Mouse (Mus musculus) stomach, embryonic 15.5 days (tissue): ENCODE results near the gene Mylpf. TPM values are rescaled to one million over a fixed set of nuclear protein-coding genes. Genes with fewer than 3 reads are reported as not detected.

Experiments used
- ATAC-seq: fragments of 200-750 bp; cut with Nextera tagmentation; 2 replicates; pipeline ENCODE4 v1.8.0; 2017; ENCODE audit warnings: low read depth, moderate number of reproducible peaks, moderate TSS enrichment; ENCODE audit not compliant: insufficient read depth, low FRiP score
- H3K27ac ChIP-seq: fragments of 300-500 bp; sonication (generic); 2 replicates; pipeline ENCODE4 v1.5.1; 2015; ENCODE audit warnings: mild to moderate bottlenecking, inconsistent platforms
- H3K27me3 ChIP-seq: fragments of 300-500 bp; sonication (generic); replicated peaks from 2 replicates; pipeline ENCODE4 v1.6.1; 2015; ENCODE audit warnings: inconsistent platforms
- H3K36me3 ChIP-seq: fragments of 300-500 bp; sonication (generic); 2 replicates; pipeline ENCODE4 v1.6.1; 2015; ENCODE audit warnings: inconsistent platforms
- H3K4me1 ChIP-seq: fragments of 300-500 bp; sonication (generic); 2 replicates; pipeline ENCODE4 v1.6.1; 2015; ENCODE audit warnings: inconsistent platforms
- H3K4me2 ChIP-seq: fragments of 300-500 bp; sonication (generic); 2 replicates; pipeline ENCODE4 v1.6.1; 2015; ENCODE audit warnings: mild to moderate bottlenecking, inconsistent platforms
- H3K4me3 ChIP-seq: fragments of 300-500 bp; sonication (generic); replicated peaks from 2 replicates; pipeline ENCODE4 v1.5.1; 2015; ENCODE audit warnings: inconsistent platforms
- H3K9ac ChIP-seq: fragments of 300-500 bp; sonication (generic); 2 replicates; pipeline ENCODE4 v1.6.1; 2015; ENCODE audit warnings: inconsistent platforms
- H3K9me3 ChIP-seq: fragments of 300-500 bp; sonication (generic); 2 replicates; pipeline ENCODE4 v1.6.1; 2016; ENCODE audit warnings: inconsistent platforms
- WGBS: fragments of 180-500 bp; shearing (Covaris S2); methylation state at CpG from one replicate; pipeline ENCODE4 v1.1.7; 2015; 5-methylcytosine and 5-hydroxymethylcytosine counted together
- polyA plus RNA-seq: library from polyadenylated mRNA; unstranded; fragments of >200 nt; fragmentation: Nextera tagmentation; extraction: Ambion mirVana; gene quantifications from 2 replicates; pipeline ENCODE4 v1.2.1, GENCODE M21; 2015

The Mylpf gene
- polyA plus RNA-seq, 1 experiment from 2014 or later, result 18.6 TPM

DNA sequence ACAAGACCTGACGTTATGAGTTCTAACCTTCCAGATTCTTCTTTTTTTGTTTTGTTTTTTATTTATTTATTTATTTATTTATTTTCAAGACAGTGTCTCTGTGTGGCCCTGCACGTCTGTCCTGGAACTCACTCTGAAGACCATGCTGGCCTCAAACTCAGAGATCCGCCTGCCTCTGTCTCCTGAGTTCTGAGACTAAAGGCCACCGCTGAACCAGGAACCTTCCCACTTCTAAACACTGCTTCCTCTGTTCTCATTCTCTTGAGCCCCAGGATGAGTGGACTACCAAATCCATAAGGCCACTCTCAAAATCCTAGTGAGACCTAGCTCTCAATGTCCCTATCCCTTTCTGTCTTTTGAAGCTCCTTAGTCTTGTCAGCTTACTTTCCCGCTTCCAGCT, 1.2 kb downstream of the Mylpf start:
- peak overlapping the region; percentile 73 for H3K4me2 ChIP-seq
- H3K36me3 ChIP-seq, result no peaks in the 10 kb centered on the region
- peak overlapping the region; percentile 85; the same call in 1 of the 2 replicates for H3K27ac ChIP-seq
- H3K4me3 ChIP-seq, result no peak overlapping the region
- no peak overlapping the region for H3K9ac ChIP-seq
- 76% methylated on average over 5 of the region's 5 CpGs for WGBS
- H3K27me3 ChIP-seq, result no peaks in the 10 kb centered on the region
- peaks cover 22% of the 10 kb centered on the region for H3K4me1 ChIP-seq
- no peak for ATAC-seq
- H3K9me3 ChIP-seq, result no peaks in the 10 kb centered on the region

DNA sequence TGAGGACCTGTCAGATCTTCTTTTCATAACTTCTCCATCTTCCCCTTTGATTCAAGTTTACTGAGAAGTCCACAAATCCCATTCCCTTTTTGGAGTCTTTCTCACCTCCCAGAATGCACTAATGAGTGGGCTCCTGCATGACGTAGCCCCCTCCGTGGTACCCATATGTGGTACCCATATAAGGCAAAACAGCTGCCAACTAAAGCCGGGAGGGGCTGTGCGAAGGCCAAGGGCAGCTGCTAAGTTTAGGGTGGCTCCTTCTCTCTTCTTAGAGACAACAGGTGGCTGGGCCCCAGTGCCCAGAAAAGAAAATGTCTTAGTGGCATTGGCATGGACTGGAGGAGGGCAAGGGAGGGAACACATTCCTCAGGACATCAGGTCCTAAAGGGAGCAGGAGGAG, 1.6 kb downstream of the Mylpf start:
- no peak for ATAC-seq

DNA sequence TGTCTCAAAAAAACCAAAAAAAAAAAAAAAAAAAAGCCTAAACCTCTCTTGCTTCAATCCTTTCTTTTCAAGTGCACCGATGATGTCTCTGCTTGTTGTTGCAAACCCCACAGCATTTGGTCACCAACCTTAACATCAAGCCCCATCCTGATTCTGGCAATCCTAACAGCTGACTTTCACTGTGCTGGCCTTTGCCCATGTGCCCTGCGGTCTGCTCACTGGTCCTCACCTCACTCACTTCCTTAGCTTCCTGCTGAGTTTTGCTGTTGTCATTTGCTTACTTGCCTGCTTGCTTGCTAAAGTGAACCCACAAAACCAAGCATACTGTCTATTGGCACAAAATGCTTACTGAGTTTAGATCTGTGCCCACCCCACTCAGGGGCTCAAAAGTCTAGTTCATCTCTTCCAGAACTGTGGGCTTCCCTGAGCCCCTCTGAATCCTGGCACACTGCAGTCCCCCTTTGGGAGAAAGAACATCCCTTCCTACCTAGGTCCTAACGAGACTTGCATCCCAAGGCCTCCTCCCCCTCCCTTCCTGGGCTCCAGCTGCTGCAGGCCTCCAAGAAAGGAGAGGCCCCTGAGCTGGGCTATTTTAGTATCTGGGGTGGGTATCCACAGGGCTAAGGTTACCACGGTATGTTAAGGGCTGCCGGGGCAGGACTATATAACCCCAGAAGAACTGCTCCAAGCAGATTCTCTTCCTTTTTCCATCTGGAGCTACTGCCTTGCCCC, 2.5 kb downstream of the Mylpf start:
- Histone ChIP-seq H3K4me1 (peaks cover 19% of the 10 kb centered on the region), H3K4me2 (no peak overlapping the region), H3K9me3 (no peaks in the 10 kb centered on the region), H3K36me3 (no peaks in the 10 kb centered on the region), H3K27ac (no peak overlapping the region), H3K9ac (no peak overlapping the region), H3K27me3 (no peaks in the 10 kb centered on the region), H3K4me3 (no peak overlapping the region)
- no peak for ATAC-seq
- WGBS, result 75% methylated on average over 5 of the region's 5 CpGs

More for the DNA sequence above, 1.6 kb downstream of the Mylpf start:
- no peak overlapping the region for H3K9ac ChIP-seq
- peaks cover 22% of the 10 kb centered on the region for H3K4me1 ChIP-seq
- no peak overlapping the region for H3K4me3 ChIP-seq
- no peaks in the 10 kb centered on the region for H3K27me3 ChIP-seq
- no peak overlapping the region for H3K4me2 ChIP-seq
- H3K27ac ChIP-seq, result no peak overlapping the region
- WGBS, result 89% methylated on average over 4 of the region's 4 CpGs
- no peaks in the 10 kb centered on the region for H3K36me3 ChIP-seq
- no peaks in the 10 kb centered on the region for H3K9me3 ChIP-seq

GRCm38 (mm10) chr7:127212432-127213250, 4.0 kb downstream of the Mylpf start:
- no peak overlapping the region for H3K4me2 ChIP-seq
- no peaks in the 10 kb centered on the region for H3K27me3 ChIP-seq
- no peaks in the 10 kb centered on the region for H3K36me3 ChIP-seq
- H3K9me3 ChIP-seq, result no peaks in the 10 kb centered on the region
- ATAC-seq, result no peak
- peaks cover 9% of the 10 kb centered on the region; the same call in 1 of the 2 replicates for H3K4me1 ChIP-seq
- no peak overlapping the region for H3K27ac ChIP-seq
- no peak overlapping the region for H3K4me3 ChIP-seq
- no peak overlapping the region for H3K9ac ChIP-seq
- 87% methylated on average over 12 of the region's 12 CpGs for WGBS

DNA sequence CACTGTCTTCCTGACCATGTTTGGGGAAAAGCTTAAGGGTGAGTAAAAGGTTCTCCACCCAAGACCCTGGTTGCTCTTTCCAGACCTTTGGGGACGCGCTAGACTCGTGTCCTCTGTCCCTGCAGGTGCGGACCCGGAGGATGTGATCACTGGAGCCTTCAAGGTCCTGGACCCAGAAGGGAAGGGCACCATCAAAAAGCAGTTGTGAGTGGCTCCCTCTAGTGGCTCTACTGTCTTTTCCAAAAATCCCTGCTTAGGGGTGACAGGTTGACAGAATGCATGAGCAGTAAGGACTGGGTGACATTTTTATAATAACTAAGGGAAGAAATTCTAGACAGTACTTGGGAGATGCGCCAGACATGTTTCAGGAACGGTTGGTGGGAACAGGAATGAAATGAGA, 4.8 kb downstream of the Mylpf start:
- no peaks in the 10 kb centered on the region for H3K9me3 ChIP-seq
- H3K9ac ChIP-seq, result no peak overlapping the region
- H3K36me3 ChIP-seq, result no peaks in the 10 kb centered on the region
- no peaks in the 10 kb centered on the region for H3K27me3 ChIP-seq
- H3K4me2 ChIP-seq, result no peak overlapping the region
- H3K4me3 ChIP-seq, result no peak overlapping the region
- ATAC-seq, result no peak
- 40% methylated on average over 7 of the region's 7 CpGs for WGBS
- H3K27ac ChIP-seq, result no peak overlapping the region
- peaks cover 11% of the 10 kb centered on the region; the same call in 1 of the 2 replicates for H3K4me1 ChIP-seq

DNA sequence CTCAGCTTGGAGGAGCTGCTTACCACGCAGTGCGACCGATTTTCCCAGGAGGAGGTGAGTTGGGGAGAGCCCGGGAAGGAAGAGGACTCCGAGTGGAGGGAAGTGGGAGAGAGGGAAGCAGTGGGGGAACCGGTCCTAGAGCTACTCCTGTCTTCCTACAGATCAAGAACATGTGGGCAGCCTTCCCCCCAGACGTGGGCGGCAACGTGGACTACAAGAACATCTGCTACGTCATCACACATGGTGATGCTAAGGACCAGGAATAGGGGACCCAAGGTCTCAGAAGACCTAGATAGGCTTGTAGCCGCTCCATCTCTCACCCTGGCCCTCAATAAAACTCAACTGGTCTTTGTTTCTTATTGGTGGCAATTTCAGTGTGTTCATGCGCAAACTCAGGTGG, 5.2 kb downstream of the Mylpf start:
- Histone ChIP-seq H3K27ac (no peak overlapping the region), H3K9me3 (no peaks in the 10 kb centered on the region), H3K27me3 (no peaks in the 10 kb centered on the region), H3K9ac (no peak overlapping the region), H3K4me1 (peaks cover 11% of the 10 kb centered on the region; the same call in 1 of the 2 replicates), H3K4me3 (no peak overlapping the region), H3K36me3 (no peaks in the 10 kb centered on the region), H3K4me2 (no peak overlapping the region; the same call in 1 of the 2 replicates)
- ATAC-seq, result no peak
- WGBS, result 57% methylated on average over 12 of the region's 12 CpGs

GRCm38 (mm10) chr7:127214521-127214920, 5.8 kb downstream of the Mylpf start:
- H3K27me3 ChIP-seq, result no peaks in the 10 kb centered on the region
- H3K27ac ChIP-seq, result no peak overlapping the region
- no peak overlapping the region for H3K9ac ChIP-seq
- H3K9me3 ChIP-seq, result no peaks in the 10 kb centered on the region
- H3K4me2 ChIP-seq, result peak overlapping the region; percentile 69
- peaks cover 11% of the 10 kb centered on the region; the same call in 1 of the 2 replicates for H3K4me1 ChIP-seq
- no peaks in the 10 kb centered on the region for H3K36me3 ChIP-seq
- no peak for ATAC-seq
- H3K4me3 ChIP-seq, result peak overlapping the region; percentile 35
- 44% methylated on average over 21 of the region's 21 CpGs for WGBS

- Histone ChIP-seq H3K9ac (peak overlapping the region; percentile 6; the same call in 1 of the 2 replicates), H3K27me3 (no peaks in the 10 kb centered on the region), H3K9me3 (no peaks in the 10 kb centered on the region), H3K4me2 (peak overlapping the region; percentile 69), H3K4me1 (peaks cover 9% of the 10 kb centered on the region; the same call in 1 of the 2 replicates), H3K27ac (no peak overlapping the region), H3K36me3 (no peaks in the 10 kb centered on the region), H3K4me3 (peak overlapping the region; percentile 35)
- WGBS, result 22% methylated on average over 33 of the region's 33 CpGs
- ATAC-seq, result peak; percentile 44; the same call in 1 of the 2 replicates
Observed at GRCm38 (mm10) chr7:127214981-127215871, 6.5 kb downstream of the Mylpf start.

DNA sequence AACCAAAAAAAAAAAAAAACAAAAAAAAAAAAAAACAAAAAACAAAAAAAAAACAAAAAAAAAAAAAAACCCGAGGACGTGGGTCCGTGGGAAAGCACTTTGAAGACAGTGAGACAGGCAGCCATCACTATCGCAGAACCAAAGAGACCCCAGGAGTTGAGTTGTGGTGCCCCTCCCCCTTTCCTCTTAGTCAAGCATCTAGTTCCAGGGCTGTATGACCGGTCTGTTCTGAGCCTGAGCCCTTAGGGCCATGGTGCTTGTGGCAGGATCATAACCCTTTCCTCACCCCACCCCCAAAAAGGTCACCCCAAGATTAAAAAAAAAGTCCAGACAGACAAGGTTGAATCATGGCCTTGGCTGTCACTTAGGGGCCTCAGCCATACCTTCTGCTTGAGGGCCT, 7.6 kb downstream of the Mylpf start:
- 90% methylated on average over 5 of the region's 5 CpGs for WGBS
- H3K4me2 ChIP-seq, result no peak overlapping the region

GRCm38 (mm10) chr7:127217475-127217874, 8.8 kb downstream of the Mylpf start:
- Histone ChIP-seq H3K4me3 (no peak overlapping the region), H3K9ac (no peak overlapping the region), H3K27me3 (no peaks in the 10 kb centered on the region), H3K4me1 (peaks cover 9% of the 10 kb centered on the region; the same call in 1 of the 2 replicates), H3K4me2 (no peak overlapping the region), H3K27ac (no peak overlapping the region), H3K9me3 (no peaks in the 10 kb centered on the region), H3K36me3 (no peaks in the 10 kb centered on the region)
- WGBS, result 75% methylated on average over 6 of the region's 6 CpGs
- ATAC-seq, result no peak

More for the DNA sequence above, 7.6 kb downstream of the Mylpf start:
- Histone ChIP-seq H3K9ac (no peak overlapping the region), H3K36me3 (no peaks in the 10 kb centered on the region), H3K9me3 (no peaks in the 10 kb centered on the region), H3K27ac (no peak overlapping the region), H3K27me3 (no peaks in the 10 kb centered on the region), H3K4me3 (no peak overlapping the region), H3K4me1 (peaks cover 9% of the 10 kb centered on the region; the same call in 1 of the 2 replicates)
- no peak for ATAC-seq

- WGBS, result 69% methylated on average over 10 of the region's 10 CpGs
- H3K4me3 ChIP-seq, result no peak overlapping the region
- no peak overlapping the region for H3K27ac ChIP-seq
- H3K36me3 ChIP-seq, result no peaks in the 10 kb centered on the region
- H3K9me3 ChIP-seq, result no peaks in the 10 kb centered on the region
- no peak for ATAC-seq
- H3K4me1 ChIP-seq, result peaks cover 9% of the 10 kb centered on the region; the same call in 1 of the 2 replicates
- H3K4me2 ChIP-seq, result no peak overlapping the region
- H3K9ac ChIP-seq, result no peak overlapping the region
- no peaks in the 10 kb centered on the region for H3K27me3 ChIP-seq
Observed at GRCm38 (mm10) chr7:127217901-127218642, 9.4 kb downstream of the Mylpf start.
